Mouse (Mus musculus) C2C12 (cell line): Measurements from ENCODE around the gene Zbtb6.
A peak's percentile ranks its signal among the peaks of the same experiment; 100 is the strongest.

Source experiments
- CEBPB ChIP-seq: IDR thresholded peaks from one replicate; pipeline ENCODE4 v1.6.1; 2011; ENCODE audit warnings: low read depth, mild to moderate bottlenecking, control low read depth, moderate library complexity
- CTCF ChIP-seq: IDR thresholded peaks from one replicate; pipeline ENCODE4 v1.5.1; 2011; ENCODE audit not compliant: control insufficient read depth, insufficient read depth, insufficient read length
- MAX ChIP-seq: IDR thresholded peaks from one replicate; pipeline ENCODE4 v1.6.1; 2011; ENCODE audit warnings: mild to moderate bottlenecking, control low read depth
- MYOD1 ChIP-seq: IDR thresholded peaks from one replicate; pipeline ENCODE4 v1.6.1; 2011; ENCODE audit warnings: low read depth; ENCODE audit not compliant: control insufficient read depth, insufficient read length
- MYOG ChIP-seq: IDR thresholded peaks from one replicate; pipeline ENCODE4 v1.6.1; 2011; ENCODE audit not compliant: control insufficient read depth, insufficient read length; ENCODE audit errors: extremely low read depth
- USF1 ChIP-seq: IDR thresholded peaks from one replicate; pipeline ENCODE4 v1.6.1; 2011; ENCODE audit warnings: low read depth, mild to moderate bottlenecking, control low read depth, moderate library complexity

DNA sequence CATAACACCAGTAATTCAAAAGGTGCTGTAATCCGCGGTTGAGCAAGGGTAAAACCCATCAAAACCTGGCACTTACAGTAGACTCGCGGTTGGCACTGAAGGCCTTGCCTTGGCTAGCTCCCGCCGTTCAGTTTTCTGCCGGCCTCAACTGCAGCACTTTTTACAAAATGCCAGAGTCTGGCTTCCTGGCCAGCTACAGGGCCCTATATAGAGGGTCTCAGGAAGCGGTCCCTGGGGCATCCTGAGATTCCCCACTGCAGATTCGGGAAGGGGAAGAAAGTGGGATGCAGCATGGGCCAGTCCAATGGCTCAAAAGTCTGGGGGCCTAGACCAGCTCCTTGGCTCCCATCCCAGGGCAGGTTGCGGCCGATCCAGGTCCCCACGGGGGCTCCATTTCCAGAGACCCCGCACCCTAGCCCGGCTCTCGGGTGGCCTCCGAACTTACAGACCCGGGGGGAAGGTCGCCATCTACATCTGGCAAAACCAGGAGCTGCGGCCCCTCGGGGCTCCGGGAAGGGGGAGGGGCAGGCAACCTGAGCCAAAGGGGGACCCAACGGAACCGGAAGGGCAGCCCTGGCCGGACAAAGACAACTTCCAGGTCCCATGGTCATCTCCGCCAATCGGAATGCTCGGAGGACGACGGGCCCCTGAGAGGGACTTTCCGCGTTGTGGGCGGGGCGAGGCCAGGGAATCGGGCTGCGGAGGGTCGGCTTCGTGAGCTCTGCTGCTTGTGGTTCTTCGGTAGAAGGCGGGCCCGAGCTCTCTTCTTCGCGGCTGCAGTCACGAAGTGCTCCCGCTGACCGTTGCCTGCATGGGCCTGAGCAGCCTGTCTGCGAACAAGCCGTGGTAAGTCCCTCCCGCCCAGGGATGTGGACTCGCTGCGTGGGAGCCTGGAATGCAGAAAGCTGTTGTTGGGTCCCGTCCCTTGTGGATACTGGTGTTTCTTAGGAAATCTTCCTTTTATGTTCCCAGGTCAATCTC is at the start of gene Zbtb6, which contains the start of the genes Zbtb26 and Rabgap1:
- no peak for TF ChIP-seq CTCF
- peak; percentile 47 for TF ChIP-seq MAX
- TF ChIP-seq MYOD1: no peak
- no peak for TF ChIP-seq MYOG
- no peak for TF ChIP-seq CEBPB
- TF ChIP-seq USF1: peak; percentile 48
